Mouse (Mus musculus): ENCODE data around the gene Tor1aip2. TPM values are rescaled to one million over a fixed set of nuclear protein-coding genes. Genes with fewer than 3 reads are reported as not detected.

The Tor1aip2 gene
- polyA plus RNA-seq, 1 experiment from 2014 or later: 67.0 TPM

DNA sequence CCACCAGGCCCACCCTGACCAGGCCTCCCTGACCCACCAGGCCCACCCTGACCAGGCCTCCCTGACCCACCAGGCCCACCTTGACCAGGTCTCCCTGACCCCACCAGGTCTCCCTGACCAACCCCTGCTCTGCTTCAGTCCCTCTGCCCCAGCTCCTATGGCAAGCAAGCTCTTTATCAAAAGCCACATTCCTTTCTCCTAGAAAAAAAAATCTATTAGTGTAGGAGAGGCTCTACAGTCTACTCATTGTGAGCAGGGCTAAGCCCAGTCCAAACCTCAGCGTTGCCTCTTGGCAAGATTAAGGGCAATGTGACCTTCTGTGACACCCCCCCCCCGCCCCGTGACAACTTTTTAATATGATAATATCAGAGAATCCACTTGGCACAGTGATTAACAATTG lies 49.4 kb downstream of the Tor1aip2 start:
- no peak for TF ChIP-seq CTCF (IDR thresholded peaks at IDR 0.05; ENCODE audit: low read depth)
- TF ChIP-seq EP300 (optimal IDR thresholded peaks at IDR 0.05): no peak
- WGBS: 49% methylated on average over 3 of the region's 3 CpGs
- Histone ChIP-seq H3K27me3 (ENCODE audit: control insufficient read depth, insufficient read depth, low read length) (no peaks in the 10 kb centered on the region), H3K9ac (ENCODE audit: low read length) (no peak overlapping the region), H3K36me3 (ENCODE audit: control insufficient read depth, insufficient read depth, low read length) (no peaks in the 10 kb centered on the region), H3K4me2 (replicated peaks; ENCODE audit: low read depth) (no peak overlapping the region), H3K4me3 (ENCODE audit: low read depth, low read length) (no peak overlapping the region), H3K4me1 (replicated peaks; ENCODE audit: control insufficient read depth, insufficient read depth) (no peaks in the 10 kb centered on the region), H3K9me3 (ENCODE audit: control insufficient read depth, low read length) (no peaks in the 10 kb centered on the region), H3K27ac (replicated peaks) (no peak overlapping the region)
- DNase-seq (ENCODE audit: low spot score) (no peak), ATAC-seq (ENCODE audit: low FRiP score, low TSS enrichment) (no peak)

DNA sequence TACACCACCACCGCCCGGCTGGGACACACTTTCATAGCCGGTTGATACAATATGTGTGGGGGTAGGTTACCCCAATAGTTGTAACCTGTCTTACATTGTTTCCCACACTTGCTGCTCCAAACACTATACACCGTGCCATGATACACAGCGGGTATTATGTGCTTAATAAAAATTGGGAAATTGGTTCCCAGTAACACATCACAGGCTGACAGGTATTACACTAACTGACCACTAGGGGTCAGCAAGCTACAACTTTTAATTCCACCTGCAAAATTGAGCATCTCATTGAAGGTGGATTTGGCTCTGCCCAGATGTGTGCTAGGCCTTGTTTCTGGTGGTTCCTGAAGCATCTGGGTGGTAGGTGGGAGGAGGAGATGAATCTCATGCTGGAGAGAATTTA lies 50.6 kb downstream of the Tor1aip2 start:
- DNase-seq (ENCODE audit: low spot score) (no peak), ATAC-seq (ENCODE audit: low FRiP score, low TSS enrichment) (peak; percentile 28)
- Histone ChIP-seq H3K9me3 (ENCODE audit: control insufficient read depth, low read length) (no peaks in the 10 kb centered on the region), H3K9ac (ENCODE audit: low read length) (no peak overlapping the region), H3K4me3 (ENCODE audit: low read depth, low read length) (no peak overlapping the region), H3K27me3 (ENCODE audit: control insufficient read depth, insufficient read depth, low read length) (no peaks in the 10 kb centered on the region), H3K36me3 (ENCODE audit: control insufficient read depth, insufficient read depth, low read length) (no peaks in the 10 kb centered on the region), H3K4me2 (replicated peaks; ENCODE audit: low read depth) (no peak overlapping the region), H3K27ac (replicated peaks) (no peak overlapping the region), H3K4me1 (replicated peaks; ENCODE audit: control insufficient read depth, insufficient read depth) (no peaks in the 10 kb centered on the region)
- 59% methylated on average over 5 of the region's 5 CpGs for WGBS
- TF ChIP-seq CTCF (IDR thresholded peaks at IDR 0.05; ENCODE audit: low read depth) (peak; percentile 94), EP300 (optimal IDR thresholded peaks at IDR 0.05) (no peak)

DNA sequence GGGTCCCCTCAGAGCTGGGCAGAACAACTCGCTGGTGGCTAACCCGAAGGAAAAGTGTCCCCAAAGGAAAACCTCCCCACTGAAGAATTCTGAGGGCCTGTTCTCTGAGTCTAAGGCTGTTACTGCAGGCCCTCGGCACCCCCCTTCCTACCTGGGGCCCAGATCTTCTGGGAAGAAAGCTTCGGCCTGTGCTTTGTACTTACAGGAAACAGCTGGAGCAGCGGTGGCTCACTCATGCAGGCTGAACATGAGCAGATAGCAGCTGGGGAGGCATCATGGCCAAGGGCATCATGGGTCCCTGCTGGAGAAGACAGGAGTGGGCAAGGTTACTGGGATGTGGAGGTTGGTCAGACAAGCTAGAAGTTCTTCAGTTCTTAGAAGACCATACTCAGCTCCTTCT lies 52.4 kb downstream of the Tor1aip2 start:
- no peaks in the 10 kb centered on the region for H3K4me1 ChIP-seq (replicated peaks; ENCODE audit: control insufficient read depth, insufficient read depth)
- no peaks in the 10 kb centered on the region for H3K9me3 ChIP-seq (ENCODE audit: control insufficient read depth, low read length)
- no peaks in the 10 kb centered on the region for H3K27me3 ChIP-seq (ENCODE audit: control insufficient read depth, insufficient read depth, low read length)
- DNase-seq (ENCODE audit: low spot score) (no peak), ATAC-seq (ENCODE audit: low FRiP score, low TSS enrichment) (no peak)
- TF ChIP-seq EP300 (optimal IDR thresholded peaks at IDR 0.05): no peak
- no peak for TF ChIP-seq CTCF (IDR thresholded peaks at IDR 0.05; ENCODE audit: low read depth)
- no peak overlapping the region for H3K4me2 ChIP-seq (replicated peaks; ENCODE audit: low read depth)
- no peaks in the 10 kb centered on the region for H3K36me3 ChIP-seq (ENCODE audit: control insufficient read depth, insufficient read depth, low read length)
- no peak overlapping the region for H3K9ac ChIP-seq (ENCODE audit: low read length)
- no peak overlapping the region for H3K4me3 ChIP-seq (ENCODE audit: low read depth, low read length)
- WGBS: 69% methylated on average over 5 of the region's 5 CpGs
- H3K27ac ChIP-seq (replicated peaks): no peak overlapping the region

DNA sequence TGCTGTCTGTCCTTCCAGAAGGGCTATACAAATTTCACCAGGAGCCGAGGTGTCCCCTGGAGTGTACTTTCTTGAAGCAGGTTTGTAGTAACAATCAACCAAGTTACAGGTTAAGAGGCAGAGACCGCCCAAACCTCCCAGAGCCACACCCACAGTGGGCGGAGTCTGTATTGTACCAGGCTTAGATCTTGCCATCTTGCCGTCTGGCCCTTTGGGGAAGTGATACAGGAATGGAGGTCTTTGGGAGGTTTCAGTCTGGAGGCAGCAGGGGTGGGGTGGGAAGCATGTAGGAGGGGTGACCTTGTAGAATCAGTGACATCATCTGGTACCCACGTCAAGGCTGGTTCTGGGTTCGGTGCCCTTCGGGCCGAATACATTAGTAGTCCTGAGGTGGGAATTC lies 54.4 kb downstream of the Tor1aip2 start:
- ATAC-seq (ENCODE audit: low FRiP score, low TSS enrichment): no peak
- H3K36me3 ChIP-seq (ENCODE audit: control insufficient read depth, insufficient read depth, low read length): no peaks in the 10 kb centered on the region
- 76% methylated on average over 8 of the region's 8 CpGs for WGBS
- H3K9ac ChIP-seq (ENCODE audit: low read length): no peak overlapping the region
- H3K27ac ChIP-seq (replicated peaks): no peak overlapping the region
- no peak overlapping the region for H3K4me3 ChIP-seq (ENCODE audit: low read depth, low read length)
- TF ChIP-seq EP300 (optimal IDR thresholded peaks at IDR 0.05) (no peak), CTCF (IDR thresholded peaks at IDR 0.05; ENCODE audit: low read depth) (no peak)
- no peaks in the 10 kb centered on the region for H3K9me3 ChIP-seq (ENCODE audit: control insufficient read depth, low read length)
- H3K4me1 ChIP-seq (replicated peaks; ENCODE audit: control insufficient read depth, insufficient read depth): no peaks in the 10 kb centered on the region
- no peak overlapping the region for H3K4me2 ChIP-seq (replicated peaks; ENCODE audit: low read depth)
- H3K27me3 ChIP-seq (ENCODE audit: control insufficient read depth, insufficient read depth, low read length): no peaks in the 10 kb centered on the region
- DNase-seq (ENCODE audit: low spot score): no peak

- Histone ChIP-seq H3K9me3 (ENCODE audit: control insufficient read depth, low read length) (no peaks in the 10 kb centered on the region), H3K4me1 (replicated peaks; ENCODE audit: control insufficient read depth, insufficient read depth) (no peaks in the 10 kb centered on the region), H3K27me3 (ENCODE audit: control insufficient read depth, insufficient read depth, low read length) (no peaks in the 10 kb centered on the region), H3K27ac (replicated peaks) (no peak overlapping the region), H3K36me3 (ENCODE audit: control insufficient read depth, insufficient read depth, low read length) (no peaks in the 10 kb centered on the region), H3K9ac (ENCODE audit: low read length) (no peak overlapping the region), H3K4me3 (ENCODE audit: low read depth, low read length) (no peak overlapping the region), H3K4me2 (replicated peaks; ENCODE audit: low read depth) (no peak overlapping the region)
- WGBS: 62% methylated on average over 4 of the region's 4 CpGs
- DNase-seq (ENCODE audit: low spot score) (no peak), ATAC-seq (ENCODE audit: low FRiP score, low TSS enrichment) (no peak)
- TF ChIP-seq EP300 (optimal IDR thresholded peaks at IDR 0.05) (no peak), CTCF (IDR thresholded peaks at IDR 0.05; ENCODE audit: low read depth) (no peak)
Measured at GRCm38 (mm10) chr1:156090042-156090441, 54.8 kb downstream of the Tor1aip2 start.

DNA sequence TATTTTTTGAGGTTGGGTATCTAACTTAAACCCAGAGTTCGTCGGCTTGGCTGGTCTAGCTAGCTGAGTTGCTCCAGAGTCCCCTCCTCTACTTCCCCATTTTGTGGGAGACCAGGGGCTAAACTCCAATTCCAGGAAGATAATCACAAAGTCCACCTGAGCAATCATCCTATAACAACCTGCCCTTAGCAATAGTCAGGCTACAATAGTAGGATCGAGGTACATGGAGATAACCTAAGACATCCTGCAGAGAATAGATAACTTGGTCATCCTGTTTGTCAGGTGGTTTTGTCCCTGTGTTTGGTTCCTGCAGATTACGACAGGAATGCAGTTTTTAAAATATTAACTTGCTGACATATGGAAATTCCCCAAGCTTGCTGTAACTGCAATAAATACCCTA lies 56.6 kb downstream of the Tor1aip2 start:
- ATAC-seq (ENCODE audit: low FRiP score, low TSS enrichment) (no peak), DNase-seq (ENCODE audit: low spot score) (no peak)
- H3K9ac ChIP-seq (ENCODE audit: low read length): no peak overlapping the region
- no peak overlapping the region for H3K4me3 ChIP-seq (ENCODE audit: low read depth, low read length)
- no peaks in the 10 kb centered on the region for H3K36me3 ChIP-seq (ENCODE audit: control insufficient read depth, insufficient read depth, low read length)
- no peaks in the 10 kb centered on the region for H3K27me3 ChIP-seq (ENCODE audit: control insufficient read depth, insufficient read depth, low read length)
- no peaks in the 10 kb centered on the region for H3K9me3 ChIP-seq (ENCODE audit: control insufficient read depth, low read length)
- 78% methylated on average over 4 of the region's 4 CpGs for WGBS
- TF ChIP-seq EP300 (optimal IDR thresholded peaks at IDR 0.05): no peak
- no peak for TF ChIP-seq CTCF (IDR thresholded peaks at IDR 0.05; ENCODE audit: low read depth)
- no peak overlapping the region for H3K4me2 ChIP-seq (replicated peaks; ENCODE audit: low read depth)
- no peaks in the 10 kb centered on the region for H3K4me1 ChIP-seq (replicated peaks; ENCODE audit: control insufficient read depth, insufficient read depth)
- no peak overlapping the region for H3K27ac ChIP-seq (replicated peaks)

Measured in stomach, postnatal 0 days (tissue).